Mouse (Mus musculus) hindbrain, embryonic 11.5 days (tissue): ENCODE results near the gene Pan2. TPM values are rescaled to one million over a fixed set of nuclear protein-coding genes. Genes with fewer than 3 reads are reported as not detected.
A peak's percentile ranks its signal among the peaks of the same experiment; 100 is the strongest.
"Not testable (repeated sequence)": the region's sequence is repeated elsewhere in the genome, so short reads cannot be mapped to it uniquely, and the experiment has no call there.

Experiments used
- ATAC-seq: fragments of 200-750 bp; cut with Nextera tagmentation; 2 replicates; pipeline ENCODE4 v1.8.0; 2017; ENCODE audit warnings: mild to moderate bottlenecking, moderate TSS enrichment, moderate library complexity; ENCODE audit not compliant: low FRiP score
- DNase-seq: peaks from one replicate; pipeline ENCODE4 v3.0.0-alpha.2; 2015; ENCODE audit warnings: low spot score
- H3K27ac ChIP-seq: fragments of 300-500 bp; sonication (generic); 2 replicates; pipeline ENCODE4 v1.5.1; 2014; ENCODE audit warnings: mild to moderate bottlenecking, low read depth, low read length
- H3K27me3 ChIP-seq: fragments of 300-500 bp; sonication (generic); 2 replicates; pipeline ENCODE4 v1.6.1; 2014; ENCODE audit warnings: mild to moderate bottlenecking, low read length, moderate library complexity, mixed read lengths; ENCODE audit not compliant: control insufficient read depth, insufficient read depth
- H3K36me3 ChIP-seq: fragments of 300-500 bp; sonication (generic); 2 replicates; pipeline ENCODE4 v1.6.1; 2014; ENCODE audit warnings: mild to moderate bottlenecking, low read length, moderate library complexity, mixed read lengths; ENCODE audit not compliant: control insufficient read depth, insufficient read depth
- H3K4me1 ChIP-seq: fragments of 300-500 bp; sonication (generic); replicated peaks from 2 replicates; pipeline ENCODE4 v1.6.1; 2014; ENCODE audit warnings: low read length, mixed read lengths; ENCODE audit not compliant: control insufficient read depth, insufficient read depth
- H3K4me2 ChIP-seq: fragments of 300-500 bp; sonication (generic); replicated peaks from 2 replicates; pipeline ENCODE4 v1.6.1; 2014; ENCODE audit warnings: mild to moderate bottlenecking, low read depth, low read length
- H3K4me3 ChIP-seq: fragments of 300-500 bp; sonication (generic); 2 replicates; pipeline ENCODE4 v1.5.1; 2014; ENCODE audit warnings: low read depth, low read length
- H3K9ac ChIP-seq: fragments of 300-500 bp; sonication (generic); 2 replicates; pipeline ENCODE4 v1.6.1; 2014; ENCODE audit warnings: low read depth, low read length
- H3K9me3 ChIP-seq: fragments of 300-500 bp; sonication (generic); 2 replicates; pipeline ENCODE4 v1.6.1; 2016; ENCODE audit warnings: low read length; ENCODE audit not compliant: control insufficient read depth
- WGBS: fragments of 180-500 bp; shearing (Covaris S2); extraction: QIAGEN DNeasy Blood & Tissue Kit; methylation state at CpG from one replicate; pipeline ENCODE4 v1.1.7; 2014; 5-methylcytosine and 5-hydroxymethylcytosine counted together
- polyA plus RNA-seq: library from polyadenylated mRNA; unstranded; fragments of >200 nt; fragmentation: Nextera tagmentation; extraction: Ambion mirVana; gene quantifications from 2 replicates; pipeline ENCODE4 v1.2.1, GENCODE M21; 2014

Gene Pan2
- polyA plus RNA-seq, 1 experiment from 2014 or later: 31.2 TPM

- H3K9ac ChIP-seq: no peak overlapping the region; the same call in 1 of the 2 replicates
- DNase-seq: peak; percentile 37
Measured at GRCm38 (mm10) chr10:128321641-128322040, 18.5 kb downstream of the Pan2 start.

GRCm38 (mm10) chr10:128322141-128323108 lies 19.3 kb downstream of the Pan2 start, which contains the start of gene Cnpy2:
Gene Cnpy2 (plus strand): TSS chr10:128322459.
- peak within 1 kb of the TSS; percentile 77 for H3K4me3 ChIP-seq
- peak within 1 kb of the TSS; percentile 89 for H3K27ac ChIP-seq
- ATAC-seq (peak; percentile 96), DNase-seq (peak; percentile 96)
- H3K4me1 ChIP-seq: peaks cover 9% of the 10 kb centered on the region; the same call in 1 of the 2 replicates
- WGBS: under 1% methylated on average over 40 of the region's 40 CpGs
- no peaks in the 10 kb centered on the region for H3K27me3 ChIP-seq
- peak within 1 kb of the TSS; percentile 84 for H3K4me2 ChIP-seq
- peaks cover 12% of the 10 kb centered on the region; the same call in 1 of the 2 replicates for H3K36me3 ChIP-seq
- peak within 1 kb of the TSS; percentile 98 for H3K9ac ChIP-seq
- no peaks in the 10 kb centered on the region for H3K9me3 ChIP-seq

More at GRCm38 (mm10) chr10:128321641-128322040, 18.5 kb downstream of the Pan2 start:
- peak overlapping the region; percentile 77 for H3K4me3 ChIP-seq
- no peak overlapping the region for H3K27ac ChIP-seq
- H3K4me2 ChIP-seq: peak overlapping the region; percentile 84
- 0 out of 2 replicates have a peak, but pooled peaks have one; percentile 3 for ATAC-seq
- peaks cover 9% of the 10 kb centered on the region; the same call in 1 of the 2 replicates for H3K4me1 ChIP-seq
- peaks cover 11% of the 10 kb centered on the region; the same call in 1 of the 2 replicates for H3K36me3 ChIP-seq
- 65% methylated on average over 12 of the region's 12 CpGs for WGBS
- H3K27me3 ChIP-seq: no peaks in the 10 kb centered on the region
- no peaks in the 10 kb centered on the region for H3K9me3 ChIP-seq

GRCm38 (mm10) chr10:128323516-128323915 lies 20.4 kb downstream of the Pan2 start:
- peaks cover 9% of the 10 kb centered on the region; the same call in 1 of the 2 replicates for H3K4me1 ChIP-seq
- H3K27me3 ChIP-seq: no peaks in the 10 kb centered on the region
- H3K27ac ChIP-seq: no peak overlapping the region
- peak overlapping the region; percentile 98 for H3K9ac ChIP-seq
- H3K36me3 ChIP-seq: peaks cover 11% of the 10 kb centered on the region; the same call in 1 of the 2 replicates
- WGBS: 82% methylated on average over 8 of the region's 8 CpGs
- H3K4me2 ChIP-seq: peak overlapping the region; percentile 84
- no peaks in the 10 kb centered on the region for H3K9me3 ChIP-seq
- ATAC-seq: no peak
- H3K4me3 ChIP-seq: peak overlapping the region; percentile 77
- no peak for DNase-seq

GRCm38 (mm10) chr10:128326825-128327224 lies 23.7 kb downstream of the Pan2 start:
- no peak for DNase-seq
- WGBS: 95% methylated on average over 8 of the region's 8 CpGs
- no peak overlapping the region for H3K27ac ChIP-seq
- no peak for ATAC-seq
- no peak overlapping the region for H3K4me2 ChIP-seq
- H3K4me1 ChIP-seq: peaks cover 9% of the 10 kb centered on the region; the same call in 1 of the 2 replicates
- H3K36me3 ChIP-seq: peaks cover 11% of the 10 kb centered on the region; the same call in 1 of the 2 replicates
- no peak overlapping the region for H3K4me3 ChIP-seq
- no peak overlapping the region for H3K9ac ChIP-seq
- H3K27me3 ChIP-seq: no peaks in the 10 kb centered on the region
- no peaks in the 10 kb centered on the region for H3K9me3 ChIP-seq

- H3K27ac ChIP-seq: no peak overlapping the region
Measured at GRCm38 (mm10) chr10:128327610-128328009, 24.5 kb downstream of the Pan2 start.

GRCm38 (mm10) chr10:128332358-128333249 lies 29.5 kb downstream of the Pan2 start:
- not testable (repeated sequence) for H3K9me3 ChIP-seq, H3K4me3 ChIP-seq, H3K4me1 ChIP-seq, H3K36me3 ChIP-seq, H3K27me3 ChIP-seq, H3K9ac ChIP-seq, H3K4me2 ChIP-seq, DNase-seq, ATAC-seq, H3K27ac ChIP-seq
- 88% methylated on average over 6 of the region's 6 CpGs for WGBS

More at GRCm38 (mm10) chr10:128327610-128328009, 24.5 kb downstream of the Pan2 start:
- ATAC-seq: no peak
- peaks cover 9% of the 10 kb centered on the region; the same call in 1 of the 2 replicates for H3K4me1 ChIP-seq
- DNase-seq: no peak
- no peaks in the 10 kb centered on the region for H3K27me3 ChIP-seq
- peaks cover 11% of the 10 kb centered on the region; the same call in 1 of the 2 replicates for H3K36me3 ChIP-seq
- WGBS: 91% methylated on average over 10 of the region's 10 CpGs
- no peak overlapping the region for H3K4me3 ChIP-seq
- no peak overlapping the region for H3K9ac ChIP-seq
- no peaks in the 10 kb centered on the region for H3K9me3 ChIP-seq
- H3K4me2 ChIP-seq: no peak overlapping the region

- peak; percentile 85 for DNase-seq
- no peaks in the 10 kb centered on the region for H3K36me3 ChIP-seq
- H3K27me3 ChIP-seq: no peaks in the 10 kb centered on the region
- no peak overlapping the region for H3K9ac ChIP-seq
- H3K27ac ChIP-seq: no peak overlapping the region
- no peak for ATAC-seq
- WGBS: 8% methylated on average over 4 of the region's 4 CpGs
- H3K9me3 ChIP-seq: no peaks in the 10 kb centered on the region
- H3K4me2 ChIP-seq: no peak overlapping the region
- no peak overlapping the region for H3K4me3 ChIP-seq
- 0 out of 2 replicates have a peak, but pooled peaks cover 2% of the 10 kb centered on the region for H3K4me1 ChIP-seq
Measured at GRCm38 (mm10) chr10:128335582-128335981, 32.4 kb downstream of the Pan2 start.

- Histone ChIP-seq H3K27ac (no peak overlapping the region), H3K4me3 (no peak overlapping the region), H3K4me1 (0 out of 2 replicates have a peak, but pooled peaks cover 2% of the 10 kb centered on the region), H3K9ac (no peak overlapping the region), H3K4me2 (no peak overlapping the region), H3K27me3 (no peaks in the 10 kb centered on the region), H3K9me3 (no peaks in the 10 kb centered on the region), H3K36me3 (no peaks in the 10 kb centered on the region)
- ATAC-seq: no peak
- DNase-seq: no peak
- 92% methylated on average over 3 of the region's 3 CpGs for WGBS
Measured at GRCm38 (mm10) chr10:128336195-128336594, 33.1 kb downstream of the Pan2 start.
